Mouse (Mus musculus): ENCODE results near the gene Olfr631.

- TF ChIP-seq CTCF (IDR thresholded peaks at IDR 0.05; ENCODE audit: insufficient read depth, low read depth, low read length) (no peak), POLR2A (IDR thresholded peaks at IDR 0.05; ENCODE audit: insufficient read depth, low read depth, low read length) (no peak)
These were observed 42.2 kb downstream of the Olfr631 start, which contains the start of gene Olfr635 for GRCm38 (mm10) chr7:103970852-103971251.
